Mouse (Mus musculus) heart, adult 2 months (tissue): Measurements from ENCODE around the gene Wwox.

Experiments
- CTCF ChIP-seq: fragments of 200-600 bp; IDR thresholded peaks from 2 replicates; pipeline ENCODE4 v1.8.1; 2022; ENCODE audit warnings: antibody characterized with exemption, mild to moderate bottlenecking, moderate library complexity
- EP300 ChIP-seq: fragments of 200-500 bp; IDR thresholded peaks from 2 replicates; pipeline ENCODE4 v1.6.1; 2011; ENCODE audit warnings: low read depth, low read length, control low read depth; ENCODE audit not compliant: insufficient read depth
- POLR2A ChIP-seq: fragments of 200-500 bp; IDR thresholded peaks from 2 replicates; pipeline ENCODE4 v1.6.1; 2011; ENCODE audit warnings: mild to moderate bottlenecking, low read depth, low read length, control low read depth; ENCODE audit not compliant: insufficient read depth

DNA sequence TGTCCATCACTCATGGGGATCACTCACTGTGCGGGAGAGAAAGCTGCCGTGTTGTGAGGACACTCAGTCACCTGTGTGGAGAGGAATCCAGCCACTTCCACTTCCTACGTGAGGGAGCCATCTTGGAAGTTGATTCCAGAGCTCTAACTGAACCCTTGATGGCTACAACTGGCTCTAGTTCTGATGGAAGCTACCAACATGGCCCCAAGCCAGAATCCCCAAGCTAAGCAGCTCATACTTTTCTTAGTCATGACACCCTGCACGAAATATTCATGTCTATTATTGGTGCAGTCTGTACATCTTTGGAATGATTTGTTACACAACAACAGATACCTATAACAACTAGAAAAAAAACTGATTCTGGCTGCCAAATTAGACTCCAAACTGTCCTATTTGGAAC, 523.8 kb downstream of the Wwox start:
- TF ChIP-seq POLR2A (no peak), CTCF (no peak), EP300 (no peak)
